ENCODE assay signal across 16 mouse cellular contexts in genomic region chr6:144579301-144579700, GRCm38 (mm10).
DNase-seq lines count a peak whose midpoint lies in the region; ATAC-seq and TF ChIP-seq lines count a peak whose summit lies in the region.
"Had no signal": no experiment of that assay in that cellular context is flagged by ENCODE, and none has a peak within 500 bp of the region (broad histone marks: within the 10 kb centered on the region; RNA-seq: fewer than 3 reads in every experiment).

No protein-coding gene starts in this region.

- 48% methylated on average over 12 of the region's 12 CpGs for WGBS in forebrain, embryonic 11.5 days
- 18% methylated on average over 12 of the region's 12 CpGs for WGBS in forebrain, embryonic 16.5 days
- WGBS in lung, postnatal 0 days = 42% methylated on average over 12 of the region's 12 CpGs
- WGBS in lung, adult 2 months = 47% methylated on average over 12 of the region's 12 CpGs
- 29% methylated on average over 12 of the region's 12 CpGs for WGBS in forebrain, embryonic 12.5 days

- no peaks in the 10 kb centered on the region for H3K36me3 ChIP-seq in forebrain, embryonic 11.5 days (ENCODE audit: control insufficient read depth, insufficient read depth, low read length)
- no peaks in the 10 kb centered on the region for H3K36me3 ChIP-seq in forebrain, embryonic 16.5 days (ENCODE audit: control insufficient read depth, insufficient read depth)
- no peaks in the 10 kb centered on the region for H3K36me3 ChIP-seq in lung, postnatal 0 days (ENCODE audit: insufficient read depth, low read length)
- no peaks in the 10 kb centered on the region for H3K36me3 ChIP-seq in forebrain, embryonic 12.5 days (replicated peaks)

- no peak for TF ChIP-seq POLR2A in lung, adult 2 months (IDR thresholded peaks at IDR 0.05; ENCODE audit: borderline replicate concordance, extremely low read depth, low read depth, low read length)

- 0 out of 2 replicates have a peak, but pooled peaks cover 6% of the 10 kb centered on the region for H3K4me1 ChIP-seq in forebrain, embryonic 11.5 days (replicated peaks; ENCODE audit: control insufficient read depth, insufficient read depth, low read length)
- 0 out of 2 replicates have a peak, but pooled peaks cover 2% of the 10 kb centered on the region for H3K4me1 ChIP-seq in forebrain, embryonic 16.5 days (replicated peaks; ENCODE audit: control insufficient read depth, insufficient read depth, low read length)
- no peaks in the 10 kb centered on the region for H3K4me1 ChIP-seq in lung, postnatal 0 days (ENCODE audit: insufficient read depth, low read depth, low read length)
- no peaks in the 10 kb centered on the region for H3K4me1 ChIP-seq in lung, adult 2 months (ENCODE audit: control insufficient read depth, insufficient read depth, low read length)
- H3K4me1 ChIP-seq in forebrain, embryonic 12.5 days = peaks cover 15% of the 10 kb centered on the region

- ATAC-seq in forebrain, embryonic 11.5 days (replicated peaks; ENCODE audit: low FRiP score) = no peak
- no peak for ATAC-seq in forebrain, embryonic 16.5 days
- ATAC-seq in lung, postnatal 0 days = no peak
- ATAC-seq in forebrain, embryonic 12.5 days (ENCODE audit: low FRiP score) = no peak
- ATAC-seq in megakaryocyte progenitor cell, adult 5-6 weeks (replicated peaks; ENCODE audit: poor library complexity) = peak; percentile 22; the same call in 1 of the 2 replicates

- H3K27me3 ChIP-seq in forebrain, embryonic 11.5 days (ENCODE audit: control insufficient read depth, insufficient read depth, low read length) = no peaks in the 10 kb centered on the region
- H3K27me3 ChIP-seq in forebrain, embryonic 16.5 days (replicated peaks; ENCODE audit: control insufficient read depth, insufficient read depth, low read length) = no peaks in the 10 kb centered on the region
- H3K27me3 ChIP-seq in lung, postnatal 0 days (replicated peaks; ENCODE audit: insufficient read depth, low read length) = no peaks in the 10 kb centered on the region
- H3K27me3 ChIP-seq in forebrain, embryonic 12.5 days = 0 out of 2 replicates have a peak, but pooled peaks cover 5% of the 10 kb centered on the region

- DNase-seq in forebrain, embryonic 11.5 days (ENCODE audit: low spot score) = no peak
- no peak for DNase-seq in lung, postnatal 0 days (ENCODE audit: low spot score)
- DNase-seq in lung, adult 2 months = no peak
- DNase-seq in left cerebral cortex, adult 9 months (ENCODE audit: low spot score in 2 of 2) = no peak
- DNase-seq in heart, adult 9 months (ENCODE audit: low spot score in 2 of 2) = no peak
- DNase-seq: adrenal gland, adult 8-10 months; B cell, adult 2 months; cerebellum, postnatal 10 days; heart, adult 18-20 months; heart, postnatal 10 days; kidney, postnatal 36 days; lung, postnatal 14 days; thymus, postnatal 4 days had no signal

- TF ChIP-seq EP300 in lung, postnatal 0 days (IDR thresholded peaks at IDR 0.05) = no peak

- no peaks in the 10 kb centered on the region for H3K9me3 ChIP-seq in forebrain, embryonic 11.5 days (ENCODE audit: control insufficient read depth, low read length)
- H3K9me3 ChIP-seq in forebrain, embryonic 16.5 days (ENCODE audit: control insufficient read depth, low read length) = no peaks in the 10 kb centered on the region
- H3K9me3 ChIP-seq in lung, postnatal 0 days (ENCODE audit: low read length) = no peaks in the 10 kb centered on the region
- no peaks in the 10 kb centered on the region for H3K9me3 ChIP-seq in forebrain, embryonic 12.5 days

- no peak overlapping the region for H3K4me3 ChIP-seq in forebrain, embryonic 11.5 days (ENCODE audit: low read depth, low read length)
- H3K4me3 ChIP-seq in forebrain, embryonic 16.5 days (replicated peaks; ENCODE audit: low read length) = no peak overlapping the region
- no peak overlapping the region for H3K4me3 ChIP-seq in lung, postnatal 0 days (ENCODE audit: low read depth, low read length)
- H3K4me3 ChIP-seq in lung, adult 2 months (replicated peaks; ENCODE audit: extremely low read depth, low read depth, low read length) = no peak overlapping the region
- no peak overlapping the region for H3K4me3 ChIP-seq in forebrain, embryonic 12.5 days (replicated peaks)

- peak; percentile 5; the same call in 1 of the 2 replicates for TF ChIP-seq CTCF in lung, postnatal 0 days (IDR thresholded peaks at IDR 0.05)
- no peak for TF ChIP-seq CTCF in lung, adult 2 months (IDR thresholded peaks at IDR 0.05; ENCODE audit: insufficient read depth, low read length)

- no peak overlapping the region for H3K27ac ChIP-seq in forebrain, embryonic 11.5 days (ENCODE audit: low read depth, low read length)
- H3K27ac ChIP-seq in forebrain, embryonic 16.5 days (ENCODE audit: low read length) = no peak overlapping the region
- no peak overlapping the region for H3K27ac ChIP-seq in lung, postnatal 0 days (ENCODE audit: low read length)
- no peak overlapping the region for H3K27ac ChIP-seq in forebrain, embryonic 12.5 days

- 0 out of 2 replicates have a peak overlapping the region, but pooled peaks have one; percentile 8 for H3K4me2 ChIP-seq in forebrain, embryonic 11.5 days (ENCODE audit: low read depth, low read length, severe bottlenecking)
- no peak overlapping the region for H3K4me2 ChIP-seq in forebrain, embryonic 16.5 days (ENCODE audit: low read length)
- no peak overlapping the region for H3K4me2 ChIP-seq in lung, postnatal 0 days (replicated peaks; ENCODE audit: low read depth, low read length)
- H3K4me2 ChIP-seq in forebrain, embryonic 12.5 days = 0 out of 2 replicates have a peak overlapping the region, but pooled peaks have one; percentile 13

- H3K9ac ChIP-seq in forebrain, embryonic 11.5 days (ENCODE audit: low read length) = no peak overlapping the region
- H3K9ac ChIP-seq in forebrain, embryonic 16.5 days (replicated peaks; ENCODE audit: low read depth, low read length) = no peak overlapping the region
- no peak overlapping the region for H3K9ac ChIP-seq in lung, postnatal 0 days (replicated peaks; ENCODE audit: low read depth)
- no peak overlapping the region for H3K9ac ChIP-seq in forebrain, embryonic 12.5 days

Comparison
In these comparisons a context has a peak if more than half of its experiments do, and no peak if none do; other contexts are left out.
1. H3K4me2 ChIP-seq: peak in forebrain, embryonic 11.5 days (single experiment) and forebrain, embryonic 12.5 days (single experiment); none in forebrain, embryonic 16.5 days (single experiment) and lung, postnatal 0 days (single experiment).